Mouse (Mus musculus): ENCODE results near the gene Cox16.
"Not testable (repeated sequence)": the region's sequence is repeated elsewhere in the genome, so short reads cannot be mapped to it uniquely, and the experiment has no call there.

The Cox16 gene

GRCm38 (mm10) chr12:81484727-81485191 lies at the start of gene Cox16:
TSS of gene Cox16 (minus strand) at chr12:81485127.
- peak; percentile 92 for DNase-seq

- DNase-seq: no peak
Measured at GRCm38 (mm10) chr12:81533029-81533419, 48.1 kb upstream of the Cox16 start.

- DNase-seq: peak; percentile 90
Measured at GRCm38 (mm10) chr12:81532316-81533028, 47.5 kb upstream of the Cox16 start, which contains the start of the genes Gm20498 and Synj2bp. TSS of gene Gm20498 (minus strand) at chr12:81532905. TSS of gene Synj2bp (minus strand) at chr12:81532911.

GRCm38 (mm10) chr12:81530587-81530986 lies 45.7 kb upstream of the Cox16 start:
- not testable (repeated sequence) for DNase-seq

- not testable (repeated sequence) for DNase-seq
Measured at GRCm38 (mm10) chr12:81496906-81497305, 12.0 kb upstream of the Cox16 start.

- no peak for DNase-seq
Measured at GRCm38 (mm10) chr12:81490491-81490890, 5.6 kb upstream of the Cox16 start.

- peak; percentile 10 for DNase-seq
Measured at GRCm38 (mm10) chr12:81485311-81485710, 384 bp upstream of the Cox16 start.

- DNase-seq: no peak
Measured at GRCm38 (mm10) chr12:81484212-81484611, 715 bp downstream of the Cox16 start.

GRCm38 (mm10) chr12:81483656-81484055 lies 1.3 kb downstream of the Cox16 start:
- DNase-seq: peak; percentile 11

- DNase-seq: not testable (repeated sequence)
Measured at GRCm38 (mm10) chr12:81459051-81459450, 25.9 kb downstream of the Cox16 start.

- DNase-seq: not testable (repeated sequence)
Measured at GRCm38 (mm10) chr12:81438985-81439384, 45.9 kb downstream of the Cox16 start.

- not testable (repeated sequence) for DNase-seq
Measured at GRCm38 (mm10) chr12:81434778-81435177, 50.1 kb downstream of the Cox16 start.

- no peak for DNase-seq
Measured at GRCm38 (mm10) chr12:81421846-81422245, 63.1 kb downstream of the Cox16 start, which contains the start of gene Adam4. TSS of gene Adam4 (minus strand) at chr12:81421946.

GRCm38 (mm10) chr12:81413211-81413610 lies 71.7 kb downstream of the Cox16 start:
- no peak for DNase-seq

GRCm38 (mm10) chr12:81408966-81409365 lies 76.0 kb downstream of the Cox16 start:
- no peak for DNase-seq

GRCm38 (mm10) chr12:81402187-81402586 lies 82.7 kb downstream of the Cox16 start:
- peak; percentile 78 for DNase-seq

GRCm38 (mm10) chr12:81379364-81379763 lies 105.6 kb downstream of the Cox16 start, which contains the start of gene Gm4787:
TSS of gene Gm4787 (minus strand) at chr12:81379464.
- not testable (repeated sequence) for DNase-seq

- DNase-seq: no peak
Measured at GRCm38 (mm10) chr12:81333841-81334240, 151.1 kb downstream of the Cox16 start.

- DNase-seq: peak; percentile 25
Measured at GRCm38 (mm10) chr12:81332875-81333421, 152.0 kb downstream of the Cox16 start, which contains the start of gene Slc8a3. TSS of gene Slc8a3 (minus strand) at chr12:81333180.

- DNase-seq: peak; percentile 24
Measured at GRCm38 (mm10) chr12:81331937-81332874, 152.7 kb downstream of the Cox16 start.

- DNase-seq: no peak
Measured at GRCm38 (mm10) chr12:81331046-81331638, 153.8 kb downstream of the Cox16 start.

GRCm38 (mm10) chr12:81324991-81325390 lies 159.9 kb downstream of the Cox16 start:
- no peak for DNase-seq
